Mouse (Mus musculus): Measurements from ENCODE around the gene Ndufb8. TPM values are rescaled to one million over a fixed set of nuclear protein-coding genes. Genes with fewer than 3 reads are reported as not detected.

Ndufb8 gene
- polyA plus RNA-seq, 1 experiment from 2014 or later: 824 TPM

GRCm38 (mm10) chr19:44510534-44511175 lies 44.6 kb downstream of the Ndufb8 start:
- Histone ChIP-seq H3K4me3 (peak overlapping the region; percentile 50; the same call in 1 of the 2 replicates), H3K27me3 (replicated peaks) (peaks cover 87% of the 10 kb centered on the region)

DNA sequence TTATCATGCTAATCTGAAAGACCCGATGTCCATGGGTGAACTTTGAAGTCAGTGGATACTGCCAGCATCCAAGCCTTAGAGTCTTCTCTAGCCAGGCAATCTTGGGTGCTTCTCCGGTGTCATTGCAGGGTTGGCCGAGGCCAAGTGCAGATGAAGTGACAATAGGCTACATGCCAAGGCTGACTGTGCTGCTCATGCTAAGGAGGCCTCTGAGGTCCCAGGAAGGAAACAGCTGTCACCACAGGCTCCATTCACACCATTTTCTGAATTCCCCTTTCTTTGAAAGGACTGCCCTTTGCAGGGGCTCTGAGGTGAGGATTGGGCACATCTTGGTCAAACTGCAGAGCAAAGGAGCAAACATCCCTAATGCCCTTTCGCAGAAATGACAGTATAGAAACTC lies 52.5 kb downstream of the Ndufb8 start:
- no peak for ATAC-seq (ENCODE audit: insufficient number of reproducible peaks, low FRiP score)
- 51% methylated on average over 4 of the region's 4 CpGs for WGBS

More at GRCm38 (mm10) chr19:44510534-44511175, 44.6 kb downstream of the Ndufb8 start:
- Histone ChIP-seq H3K27ac (ENCODE audit: poor library complexity, severe bottlenecking) (no peak overlapping the region), H3K36me3 (no peaks in the 10 kb centered on the region), H3K9me3 (replicated peaks) (no peaks in the 10 kb centered on the region), H3K4me1 (replicated peaks) (peaks cover 32% of the 10 kb centered on the region), H3K9ac (no peak overlapping the region), H3K4me2 (peak overlapping the region; percentile 90)
- 6% methylated on average over 12 of the region's 12 CpGs for WGBS
- ATAC-seq (ENCODE audit: insufficient number of reproducible peaks, low FRiP score): no peak

DNA sequence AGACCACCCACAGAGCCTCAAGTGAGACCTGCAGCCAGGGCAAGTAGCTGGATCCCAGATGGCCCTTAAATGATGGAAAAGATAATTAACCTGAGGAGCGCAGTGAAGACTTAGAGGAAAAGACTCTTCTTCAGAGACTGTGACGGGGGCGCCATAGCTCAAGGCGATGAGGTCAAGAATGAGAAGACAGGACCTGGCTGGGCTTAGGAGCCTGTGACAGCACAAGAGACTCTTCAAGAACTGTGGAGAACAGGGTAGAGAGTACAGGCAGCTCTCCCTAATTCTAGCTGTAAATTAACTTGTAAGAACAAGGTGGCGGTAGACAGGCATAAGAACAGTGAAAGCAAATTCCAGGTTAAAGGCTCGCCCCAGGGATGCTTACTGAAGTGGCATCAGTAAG lies 53.3 kb downstream of the Ndufb8 start:
- Histone ChIP-seq H3K9ac (no peak overlapping the region), H3K9me3 (replicated peaks) (no peaks in the 10 kb centered on the region), H3K27ac (ENCODE audit: poor library complexity, severe bottlenecking) (no peak overlapping the region), H3K4me2 (no peak overlapping the region), H3K4me1 (replicated peaks) (0 out of 2 replicates have a peak, but pooled peaks cover 7% of the 10 kb centered on the region), H3K36me3 (no peaks in the 10 kb centered on the region), H3K27me3 (replicated peaks) (peaks cover 49% of the 10 kb centered on the region), H3K4me3 (no peak overlapping the region)
- no peak for ATAC-seq (ENCODE audit: insufficient number of reproducible peaks, low FRiP score)
- WGBS: 67% methylated on average over 6 of the region's 6 CpGs

More for the DNA sequence above, 52.5 kb downstream of the Ndufb8 start:
- H3K9ac ChIP-seq: no peak overlapping the region
- peaks cover 54% of the 10 kb centered on the region for H3K27me3 ChIP-seq (replicated peaks)
- no peak overlapping the region for H3K4me3 ChIP-seq
- H3K4me2 ChIP-seq: no peak overlapping the region
- no peaks in the 10 kb centered on the region for H3K36me3 ChIP-seq
- 0 out of 2 replicates have a peak, but pooled peaks cover 7% of the 10 kb centered on the region for H3K4me1 ChIP-seq (replicated peaks)
- no peaks in the 10 kb centered on the region for H3K9me3 ChIP-seq (replicated peaks)
- no peak overlapping the region for H3K27ac ChIP-seq (ENCODE audit: poor library complexity, severe bottlenecking)

DNA sequence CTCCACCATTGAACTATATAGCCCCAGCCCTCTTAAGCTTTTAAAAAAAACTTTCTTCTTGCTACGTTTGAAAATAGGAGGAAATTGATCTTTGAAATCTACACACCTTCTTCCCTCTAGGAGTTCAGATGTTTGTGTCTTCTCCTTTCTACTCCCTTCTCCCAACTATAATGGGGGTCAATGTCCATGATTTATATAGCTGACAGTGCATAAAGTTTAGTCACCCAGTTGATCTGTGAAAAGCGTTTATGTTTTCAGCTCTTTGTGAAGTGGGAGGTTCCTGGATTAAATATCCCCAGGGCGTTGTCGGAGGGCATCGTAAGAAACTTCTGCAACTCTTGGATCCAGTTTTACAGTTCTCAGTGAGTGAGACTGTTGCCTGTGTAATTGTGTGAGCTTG lies 55.0 kb downstream of the Ndufb8 start:
- peaks cover 38% of the 10 kb centered on the region for H3K27me3 ChIP-seq (replicated peaks)
- H3K27ac ChIP-seq (ENCODE audit: poor library complexity, severe bottlenecking): no peak overlapping the region
- no peak overlapping the region for H3K4me3 ChIP-seq
- no peaks in the 10 kb centered on the region for H3K9me3 ChIP-seq (replicated peaks)
- ATAC-seq (ENCODE audit: insufficient number of reproducible peaks, low FRiP score): no peak
- no peak overlapping the region for H3K4me2 ChIP-seq
- no peak overlapping the region for H3K9ac ChIP-seq
- 67% methylated on average over 5 of the region's 5 CpGs for WGBS
- no peaks in the 10 kb centered on the region for H3K36me3 ChIP-seq
- H3K4me1 ChIP-seq (replicated peaks): 0 out of 2 replicates have a peak, but pooled peaks cover 11% of the 10 kb centered on the region

- H3K36me3 ChIP-seq: no peaks in the 10 kb centered on the region
- H3K4me3 ChIP-seq: no peak overlapping the region
- H3K27me3 ChIP-seq (replicated peaks): peaks cover 32% of the 10 kb centered on the region
- no peak overlapping the region for H3K4me2 ChIP-seq
- H3K27ac ChIP-seq (ENCODE audit: poor library complexity, severe bottlenecking): no peak overlapping the region
- no peak overlapping the region for H3K9ac ChIP-seq
- H3K9me3 ChIP-seq (replicated peaks): no peaks in the 10 kb centered on the region
- 61% methylated on average over 6 of the region's 6 CpGs for WGBS
- no peak for ATAC-seq (ENCODE audit: insufficient number of reproducible peaks, low FRiP score)
- H3K4me1 ChIP-seq (replicated peaks): 0 out of 2 replicates have a peak, but pooled peaks cover 11% of the 10 kb centered on the region
Measured at GRCm38 (mm10) chr19:44498936-44499335, 56.3 kb downstream of the Ndufb8 start.

Other genes with a start within 250 kb of the Ndufb8 start
- 0.29 and 0.42 TPM in 2 replicates for gene Scd4, start 222.3 kb downstream of the Ndufb8 start, polyA plus RNA-seq (2016; fragmentation: Nextera tagmentation; extraction: Ambion mirVana)
- 1.1 and 1.2 TPM in 2 replicates for gene Scd1, start 147.6 kb downstream of the Ndufb8 start, polyA plus RNA-seq (2016; fragmentation: Nextera tagmentation; extraction: Ambion mirVana)
- not detected in 2 replicates for gene Wnt8b, start 62.0 kb downstream of the Ndufb8 start, polyA plus RNA-seq (2016; fragmentation: Nextera tagmentation; extraction: Ambion mirVana)
- 1.5 and 2.1 TPM in 2 replicates for gene Sec31b, start 9.6 kb downstream of the Ndufb8 start, polyA plus RNA-seq (2016; fragmentation: Nextera tagmentation; extraction: Ambion mirVana)
- gene Gm20538, start 2.6 kb downstream of the Ndufb8 start, polyA plus RNA-seq (2016; fragmentation: Nextera tagmentation; extraction: Ambion mirVana): not detected in 2 replicates
- 40.8 TPM in 2 replicates for gene Hif1an, start 7.4 kb upstream of the Ndufb8 start, polyA plus RNA-seq (2016; fragmentation: Nextera tagmentation; extraction: Ambion mirVana)
- not detected in 2 replicates for gene Pax2, start 200.6 kb upstream of the Ndufb8 start, polyA plus RNA-seq (2016; fragmentation: Nextera tagmentation; extraction: Ambion mirVana)